Mouse (Mus musculus): ENCODE measurements around the gene Cebpz. TPM values are rescaled to one million over a fixed set of nuclear protein-coding genes. Genes with fewer than 3 reads are reported as not detected.
A peak's percentile ranks its signal among the peaks of the same experiment; 100 is the strongest.

Cebpz gene
- polyA plus RNA-seq, 1 experiment from 2014 or later, result 72.3 TPM

GRCm38 (mm10) chr17:78894991-78895390 is 41.9 kb downstream of the Cebpz start:
- ATAC-seq, result no peak
- H3K4me3 ChIP-seq, result no peak overlapping the region
- H3K36me3 ChIP-seq (ENCODE audit: poor library complexity, severe bottlenecking), result no peaks in the 10 kb centered on the region
- H3K4me2 ChIP-seq, result no peak overlapping the region
- peaks cover 3% of the 10 kb centered on the region; the same call in 1 of the 2 replicates for H3K4me1 ChIP-seq
- 82% methylated on average over 7 of the region's 7 CpGs for WGBS
- H3K9ac ChIP-seq, result no peak overlapping the region
- no peak overlapping the region for H3K27ac ChIP-seq
- no peaks in the 10 kb centered on the region for H3K27me3 ChIP-seq
- no peaks in the 10 kb centered on the region for H3K9me3 ChIP-seq (replicated peaks)

GRCm38 (mm10) chr17:78891020-78891419 is 45.8 kb downstream of the Cebpz start:
- no peak overlapping the region for H3K4me3 ChIP-seq
- H3K36me3 ChIP-seq (ENCODE audit: poor library complexity, severe bottlenecking), result no peaks in the 10 kb centered on the region
- H3K9me3 ChIP-seq (replicated peaks), result no peaks in the 10 kb centered on the region
- H3K4me1 ChIP-seq, result peaks cover 3% of the 10 kb centered on the region; the same call in 1 of the 2 replicates
- 86% methylated on average over 9 of the region's 9 CpGs for WGBS
- no peaks in the 10 kb centered on the region for H3K27me3 ChIP-seq
- H3K9ac ChIP-seq, result no peak overlapping the region
- H3K27ac ChIP-seq, result no peak overlapping the region
- no peak overlapping the region for H3K4me2 ChIP-seq
- ATAC-seq, result no peak

GRCm38 (mm10) chr17:78889184-78889583 is 47.7 kb downstream of the Cebpz start:
- H3K9me3 ChIP-seq (replicated peaks), result no peaks in the 10 kb centered on the region
- no peaks in the 10 kb centered on the region for H3K36me3 ChIP-seq (ENCODE audit: poor library complexity, severe bottlenecking)
- H3K4me1 ChIP-seq, result no peaks in the 10 kb centered on the region
- H3K27ac ChIP-seq, result no peak overlapping the region
- H3K27me3 ChIP-seq, result no peaks in the 10 kb centered on the region
- ATAC-seq, result no peak; the same call in 1 of the 2 replicates
- 49% methylated on average over 3 of the region's 3 CpGs for WGBS
- H3K4me2 ChIP-seq, result no peak overlapping the region
- no peak overlapping the region for H3K4me3 ChIP-seq
- no peak overlapping the region for H3K9ac ChIP-seq

- Histone ChIP-seq H3K27ac (no peak overlapping the region), H3K27me3 (no peaks in the 10 kb centered on the region), H3K4me3 (no peak overlapping the region), H3K9ac (no peak overlapping the region), H3K4me2 (no peak overlapping the region), H3K9me3 (replicated peaks) (no peaks in the 10 kb centered on the region), H3K36me3 (ENCODE audit: poor library complexity, severe bottlenecking) (no peaks in the 10 kb centered on the region), H3K4me1 (no peaks in the 10 kb centered on the region)
- 87% methylated on average over 4 of the region's 4 CpGs for WGBS
- no peak for ATAC-seq
Measured at GRCm38 (mm10) chr17:78888554-78888953, 48.3 kb downstream of the Cebpz start.

- ATAC-seq, result no peak
- Histone ChIP-seq H3K4me3 (no peak overlapping the region), H3K27me3 (no peaks in the 10 kb centered on the region), H3K4me2 (no peak overlapping the region), H3K9me3 (replicated peaks) (no peaks in the 10 kb centered on the region), H3K4me1 (peaks cover 17% of the 10 kb centered on the region; the same call in 1 of the 2 replicates), H3K36me3 (ENCODE audit: poor library complexity, severe bottlenecking) (no peaks in the 10 kb centered on the region), H3K27ac (no peak overlapping the region), H3K9ac (no peak overlapping the region)
- 86% methylated on average over 5 of the region's 5 CpGs for WGBS
Measured at GRCm38 (mm10) chr17:78885286-78886065, 51.4 kb downstream of the Cebpz start.

- WGBS, result 91% methylated on average over 4 of the region's 4 CpGs
- no peak overlapping the region for H3K27ac ChIP-seq
- H3K36me3 ChIP-seq (ENCODE audit: poor library complexity, severe bottlenecking), result no peaks in the 10 kb centered on the region
- no peak overlapping the region for H3K9ac ChIP-seq
- no peaks in the 10 kb centered on the region for H3K27me3 ChIP-seq
- no peak for ATAC-seq
- no peak overlapping the region for H3K4me3 ChIP-seq
- H3K4me2 ChIP-seq, result no peak overlapping the region
- peaks cover 17% of the 10 kb centered on the region; the same call in 1 of the 2 replicates for H3K4me1 ChIP-seq
- no peaks in the 10 kb centered on the region for H3K9me3 ChIP-seq (replicated peaks)
Measured at GRCm38 (mm10) chr17:78883291-78883690, 53.6 kb downstream of the Cebpz start.

- WGBS, result 2% methylated on average over 28 of the region's 28 CpGs
- H3K27me3 ChIP-seq, result no peaks in the 10 kb centered on the region
- H3K9ac ChIP-seq, result peak within 1 kb of the TSS; percentile 70
- H3K4me1 ChIP-seq, result peaks cover 17% of the 10 kb centered on the region; the same call in 1 of the 2 replicates
- H3K9me3 ChIP-seq (replicated peaks), result no peaks in the 10 kb centered on the region
- H3K4me2 ChIP-seq, result peak within 1 kb of the TSS; percentile 78
- H3K4me3 ChIP-seq, result peak within 1 kb of the TSS; percentile 48
- H3K36me3 ChIP-seq (ENCODE audit: poor library complexity, severe bottlenecking), result 0 out of 2 replicates have a peak, but pooled peaks cover 3% of the 10 kb centered on the region
- H3K27ac ChIP-seq, result no peak within 1 kb of the TSS
- peak; percentile 94 for ATAC-seq
Measured at GRCm38 (mm10) chr17:78882401-78883112, 54.3 kb downstream of the Cebpz start, which contains the start of gene Eif2ak2. TSS of gene Eif2ak2 (minus strand) at chr17:78882573.

GRCm38 (mm10) chr17:78881878-78882304 is 55.0 kb downstream of the Cebpz start:
- H3K36me3 ChIP-seq (ENCODE audit: poor library complexity, severe bottlenecking), result 0 out of 2 replicates have a peak, but pooled peaks cover 3% of the 10 kb centered on the region
- 16% methylated on average over 5 of the region's 7 CpGs for WGBS
- no peak overlapping the region for H3K27ac ChIP-seq
- H3K9ac ChIP-seq, result peak overlapping the region; percentile 70
- no peaks in the 10 kb centered on the region for H3K27me3 ChIP-seq
- H3K4me3 ChIP-seq, result peak overlapping the region; percentile 48
- peak overlapping the region; percentile 78 for H3K4me2 ChIP-seq
- peaks cover 17% of the 10 kb centered on the region; the same call in 1 of the 2 replicates for H3K4me1 ChIP-seq
- peak; percentile 82 for ATAC-seq
- no peaks in the 10 kb centered on the region for H3K9me3 ChIP-seq (replicated peaks)

- ATAC-seq, result no peak
- WGBS, result 86% methylated on average over 6 of the region's 6 CpGs
- Histone ChIP-seq H3K4me2 (no peak overlapping the region), H3K36me3 (ENCODE audit: poor library complexity, severe bottlenecking) (0 out of 2 replicates have a peak, but pooled peaks cover 3% of the 10 kb centered on the region), H3K4me1 (no peaks in the 10 kb centered on the region), H3K27ac (no peak overlapping the region), H3K27me3 (no peaks in the 10 kb centered on the region), H3K9ac (no peak overlapping the region), H3K4me3 (no peak overlapping the region), H3K9me3 (replicated peaks) (no peaks in the 10 kb centered on the region)
Measured at GRCm38 (mm10) chr17:78873886-78874285, 63.0 kb downstream of the Cebpz start.

Other genes starting within 250 kb of the Cebpz start
- 4.5 and 5.8 TPM in 2 replicates for gene Strn, start 199.9 kb downstream of the Cebpz start, polyA plus RNA-seq (2015; fragmentation: Nextera tagmentation; extraction: Ambion mirVana)
- 14.8 and 18.0 TPM in 2 replicates for gene Heatr5b, start 101.7 kb downstream of the Cebpz start, polyA plus RNA-seq (2015; fragmentation: Nextera tagmentation; extraction: Ambion mirVana)
- 43.4 and 54.4 TPM in 2 replicates for gene Gpatch11, start 101.5 kb downstream of the Cebpz start, polyA plus RNA-seq (2015; fragmentation: Nextera tagmentation; extraction: Ambion mirVana)
- gene Eif2ak2, start 54.5 kb downstream of the Cebpz start, polyA plus RNA-seq (2015; fragmentation: Nextera tagmentation; extraction: Ambion mirVana), result 5.2 and 5.5 TPM in 2 replicates
- gene Sult6b1, start 30.1 kb downstream of the Cebpz start, polyA plus RNA-seq (2015; fragmentation: Nextera tagmentation; extraction: Ambion mirVana), result 0.14 TPM in 1 of 2 replicates, not detected in the other
- gene Cebpzos, start 20.6 kb downstream of the Cebpz start, polyA plus RNA-seq (2015; fragmentation: Nextera tagmentation; extraction: Ambion mirVana), result 114 and 133 TPM in 2 replicates
- 53.8 and 59.1 TPM in 2 replicates for gene Ndufaf7, start 70 bp upstream of the Cebpz start, polyA plus RNA-seq (2015; fragmentation: Nextera tagmentation; extraction: Ambion mirVana)
- gene Prkd3, start 83.8 kb upstream of the Cebpz start, polyA plus RNA-seq (2015; fragmentation: Nextera tagmentation; extraction: Ambion mirVana), result 33.8 and 35.7 TPM in 2 replicates
- 8.1 and 8.8 TPM in 2 replicates for gene Qpct, start 114.8 kb upstream of the Cebpz start, polyA plus RNA-seq (2015; fragmentation: Nextera tagmentation; extraction: Ambion mirVana)